Mouse (Mus musculus) left cerebral cortex, adult 18-20 months (tissue): Measurements from ENCODE around the gene Ambra1. TPM values are rescaled to one million over a fixed set of nuclear protein-coding genes. Genes with fewer than 3 reads are reported as not detected.

Source experiments
- DNase-seq, 2 experiments: peaks; one replicate each; pipeline ENCODE4 v3.0.0; 2021 to 2022; ENCODE audit warnings: low spot score in 2 of 2, mixed read lengths in 1 of 2
- total RNA-seq, 2 experiments: library from RNA; stranded (reverse); gene quantifications; 2 replicates each; pipeline ENCODE4 v1.2.3; 2021

Gene Ambra1
- total RNA-seq, 2 experiments from 2014 or later = 52.5 to 53.6 TPM

DNA sequence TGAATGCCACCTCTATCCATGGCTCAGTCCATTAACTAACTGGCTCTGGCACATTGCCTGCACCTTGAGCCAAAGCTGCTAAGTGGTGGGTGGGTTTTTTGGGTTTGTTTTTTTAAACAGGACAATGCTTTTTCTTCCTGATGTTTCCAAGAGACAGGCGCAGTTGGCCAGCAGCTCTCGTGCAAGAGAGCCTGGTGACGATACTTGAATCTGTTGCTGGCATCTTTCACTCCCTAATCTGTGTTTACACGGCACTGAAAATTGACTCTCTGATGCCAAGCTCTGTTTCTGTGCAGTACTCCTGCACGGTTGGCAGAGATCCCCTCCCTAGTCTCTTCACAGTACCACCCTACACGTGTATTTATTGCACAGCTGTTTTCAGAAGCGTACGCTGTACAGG lies 140.8 kb downstream of the Ambra1 start:
- DNase-seq = peak; percentile 19 to 31

DNA sequence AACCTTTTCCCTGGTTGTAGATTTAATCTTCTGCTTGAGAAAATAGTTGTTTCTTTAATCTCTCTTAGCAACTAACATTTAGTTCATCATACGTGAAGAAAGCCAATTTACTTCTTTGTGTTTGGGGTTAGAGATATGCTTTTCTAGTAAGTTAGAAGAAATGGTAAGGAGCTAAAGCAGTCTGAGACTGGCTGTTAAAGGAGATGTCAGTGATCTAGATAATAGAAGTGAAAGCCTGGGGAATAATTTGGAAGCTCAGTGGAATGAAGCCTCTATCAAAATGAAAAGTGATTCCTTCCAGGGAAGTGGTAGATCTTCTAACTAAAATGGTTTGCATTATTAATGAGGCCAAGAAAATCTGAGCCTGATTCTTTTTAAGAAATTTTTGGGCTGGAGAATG lies 141.3 kb downstream of the Ambra1 start:
- DNase-seq = no peak

DNA sequence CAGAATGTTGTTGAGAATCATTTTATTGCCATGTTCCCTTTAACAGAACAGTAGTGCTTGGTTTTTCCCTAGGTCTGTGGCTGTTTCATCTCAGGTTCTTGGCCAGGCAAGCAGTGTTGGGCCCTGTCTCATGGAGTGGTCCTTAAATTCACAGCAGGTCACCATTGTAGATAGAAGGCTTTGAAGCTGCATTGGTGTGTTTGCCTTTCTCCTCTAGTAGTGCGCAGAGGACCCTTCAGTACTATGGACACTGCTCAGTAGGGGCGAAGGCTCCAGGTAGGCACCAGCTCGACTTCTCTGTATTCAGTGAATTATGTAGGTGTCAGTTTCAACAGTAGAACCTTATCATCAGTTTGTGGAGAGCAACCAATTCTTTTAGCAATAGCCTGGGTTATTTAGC lies 142.7 kb downstream of the Ambra1 start:
- DNase-seq = no peak

DNA sequence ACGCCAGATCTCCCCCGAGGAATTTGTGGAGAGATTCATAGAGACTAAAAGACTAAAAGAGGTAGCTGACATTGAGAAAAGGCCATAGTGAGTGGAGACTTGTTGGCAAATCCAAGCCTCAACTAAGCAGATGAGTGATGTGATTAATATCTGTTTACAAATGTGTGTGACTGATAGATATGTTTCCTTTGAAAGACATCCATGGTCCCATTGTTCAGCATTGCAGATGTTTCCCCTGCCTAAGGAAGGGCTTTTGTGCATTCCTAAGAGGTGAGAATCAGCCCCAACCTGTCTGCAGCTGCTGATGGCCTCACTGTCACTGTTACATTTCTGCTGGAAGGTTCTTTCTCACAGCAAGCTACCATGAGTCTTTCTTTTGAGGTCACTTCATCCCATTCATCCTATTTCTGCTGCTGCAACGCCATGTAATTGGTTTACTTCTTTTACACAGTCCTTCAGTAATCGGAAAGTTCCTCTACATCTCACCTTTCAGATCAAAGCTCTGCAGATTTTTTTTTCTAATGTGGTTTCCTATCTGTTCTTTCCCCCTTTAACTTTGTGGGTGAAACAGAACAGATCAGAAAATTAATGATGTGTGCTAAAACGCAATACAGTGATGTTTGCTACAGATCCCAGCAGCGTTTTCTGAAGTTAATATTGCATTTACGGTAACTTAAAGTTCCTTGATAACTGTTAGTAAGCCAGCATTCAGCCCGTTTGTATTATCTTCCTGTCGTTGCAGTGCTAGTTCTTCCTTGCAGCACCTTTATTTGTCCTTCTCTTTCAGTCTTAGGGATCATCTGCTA lies 146.3 kb downstream of the Ambra1 start:
- no peak for DNase-seq

DNA sequence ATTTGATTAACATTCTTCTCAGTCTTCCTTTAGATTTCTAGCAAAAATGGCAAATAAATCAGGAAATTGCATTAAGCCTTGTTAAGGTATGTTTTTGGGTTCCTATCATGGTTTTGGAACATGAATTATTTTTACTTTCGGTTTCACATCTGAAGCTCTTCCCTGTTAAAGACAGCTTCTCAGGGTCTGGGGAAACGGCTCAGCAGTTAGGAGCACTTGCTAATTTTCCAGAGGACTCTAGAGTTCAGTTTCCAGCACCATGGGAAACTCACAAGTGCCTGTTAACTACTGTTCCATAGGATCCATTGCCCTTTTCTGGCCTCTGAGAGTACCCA lies 146.8 kb downstream of the Ambra1 start:
- no peak for DNase-seq

DNA sequence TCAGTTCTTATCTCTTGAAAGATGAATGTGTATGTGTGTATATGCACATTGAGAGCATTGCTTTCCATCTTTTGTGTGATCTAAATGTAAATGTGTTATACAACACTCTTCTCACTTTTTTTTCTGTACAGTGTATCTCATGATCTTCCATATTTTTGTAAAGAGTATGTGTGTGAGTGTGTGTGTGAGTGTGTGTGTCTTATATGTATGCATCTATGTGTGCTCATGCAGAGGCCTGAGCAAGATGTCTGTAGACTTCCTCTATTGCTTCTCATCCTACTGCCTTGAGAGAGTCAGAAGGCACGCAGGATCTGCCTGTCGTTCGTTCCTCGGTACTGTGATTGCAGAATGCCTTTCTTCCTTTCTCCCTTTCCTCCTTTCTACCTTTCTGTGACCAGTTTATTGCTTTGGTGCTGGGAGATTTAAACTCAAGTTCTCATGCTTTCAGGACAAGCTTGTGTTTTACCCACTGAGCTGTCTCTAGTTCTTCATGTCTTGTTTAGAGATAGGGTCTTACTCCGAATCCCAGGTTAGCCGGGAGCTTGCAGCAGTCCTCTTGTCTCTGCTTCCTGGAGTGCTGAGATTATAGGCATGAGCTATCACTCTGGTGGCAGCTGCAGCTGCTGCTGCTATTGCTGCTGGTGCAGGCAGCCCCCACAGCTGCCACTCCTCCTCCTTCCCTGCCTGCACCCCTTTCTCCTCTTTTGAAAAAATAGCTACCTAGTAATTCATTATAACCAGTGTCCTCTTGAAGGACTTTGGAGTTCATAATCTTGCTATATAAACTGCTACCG lies 148.7 kb downstream of the Ambra1 start:
- peak in 1 of 2 experiments; percentile 11 for DNase-seq

DNA sequence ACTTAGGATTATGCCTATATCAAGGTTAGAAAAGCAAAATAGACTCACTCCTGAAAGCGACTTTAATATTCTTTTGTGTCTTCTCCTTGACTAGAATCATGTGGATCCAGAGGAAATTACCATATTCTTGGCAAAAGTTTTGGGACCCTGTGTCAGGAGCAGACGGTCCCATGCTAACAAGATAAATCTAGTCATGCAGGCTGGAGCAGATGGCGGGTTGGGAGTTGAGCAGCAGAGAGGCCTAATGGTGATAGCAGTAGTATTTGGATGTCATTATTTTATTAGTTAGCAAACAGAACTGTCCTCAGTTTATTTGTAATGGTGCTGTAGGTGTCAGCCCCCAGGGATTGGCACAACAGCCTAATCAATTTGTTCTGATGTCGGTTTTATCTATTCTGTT lies 154.0 kb downstream of the Ambra1 start:
- DNase-seq = no peak

DNA sequence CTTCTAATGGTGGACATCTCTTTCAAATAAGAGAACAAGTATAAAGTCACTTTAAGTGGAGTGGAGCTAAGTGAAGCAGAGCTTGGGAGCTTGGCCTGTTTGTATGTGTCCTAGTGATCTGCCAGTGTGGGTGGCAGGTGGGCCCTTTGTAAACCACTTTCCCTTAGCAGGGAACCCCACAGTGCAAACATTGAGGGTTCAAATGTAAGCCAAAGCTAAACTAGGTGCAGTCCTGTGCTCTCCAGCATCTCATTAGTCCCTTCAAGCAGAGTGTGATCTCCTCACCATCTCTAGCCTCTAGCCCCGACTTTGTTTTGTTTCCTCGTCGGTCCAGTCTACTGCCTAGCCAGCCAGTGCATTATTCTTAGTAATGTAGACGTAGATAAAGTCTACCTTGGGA lies 154.7 kb downstream of the Ambra1 start:
- no peak for DNase-seq

DNA sequence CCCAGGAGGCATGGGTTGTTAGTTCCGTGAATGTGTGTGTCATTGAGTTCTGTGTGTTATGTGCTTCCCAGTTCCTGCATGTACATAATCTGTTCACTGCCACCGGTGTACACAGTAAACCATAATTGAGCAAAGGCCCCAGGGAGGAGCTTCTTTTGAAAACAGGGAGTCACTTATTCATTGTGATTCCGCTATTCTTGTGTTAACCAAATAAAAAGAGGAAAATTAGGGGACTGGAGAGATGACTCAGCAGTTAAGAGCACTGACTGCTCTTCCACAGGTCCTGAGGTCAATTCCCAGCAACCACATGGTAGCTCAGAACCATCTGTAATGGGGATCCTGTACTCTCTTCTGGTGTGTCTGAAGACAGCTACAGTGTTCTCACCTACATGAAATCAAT lies 164.8 kb downstream of the Ambra1 start:
- no peak for DNase-seq

DNA sequence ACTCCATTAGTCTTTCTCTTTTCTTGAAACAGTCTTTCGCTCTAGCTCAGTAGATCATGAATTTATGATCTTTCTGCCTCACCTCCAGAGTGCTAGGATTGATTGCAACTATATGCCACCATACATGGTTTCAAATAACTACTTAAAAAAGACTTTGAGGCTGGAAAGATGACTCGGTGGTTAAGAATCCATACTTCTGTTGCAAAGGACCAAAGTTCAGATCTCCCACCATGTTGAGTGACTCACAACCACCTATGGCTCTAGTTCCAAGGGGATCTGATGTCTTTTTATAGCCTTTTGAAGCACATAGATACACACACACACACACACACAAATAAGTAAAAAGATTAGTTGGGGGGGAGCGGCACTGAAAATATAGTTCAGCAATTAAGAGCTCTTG lies 165.5 kb downstream of the Ambra1 start:
- DNase-seq = no peak

DNA sequence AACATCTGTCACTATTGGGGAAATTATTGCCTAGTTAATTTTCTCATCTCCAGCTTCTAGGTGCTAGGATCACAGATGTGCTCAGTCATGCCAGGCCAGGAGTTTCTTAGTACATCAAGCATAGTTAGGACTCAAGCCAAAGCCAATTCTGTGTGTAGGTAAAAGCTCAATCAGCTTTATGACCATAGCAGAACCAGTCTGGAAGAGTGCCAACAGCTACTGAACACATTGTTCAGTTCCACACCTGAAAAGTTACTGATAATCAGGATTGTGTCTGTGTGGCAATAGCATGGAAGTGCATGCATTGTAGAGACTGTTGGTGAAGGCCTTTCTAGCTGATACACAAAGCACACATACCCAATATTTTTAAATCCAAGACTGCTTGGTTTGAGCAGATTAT lies 168.0 kb downstream of the Ambra1 start:
- no peak for DNase-seq

DNA sequence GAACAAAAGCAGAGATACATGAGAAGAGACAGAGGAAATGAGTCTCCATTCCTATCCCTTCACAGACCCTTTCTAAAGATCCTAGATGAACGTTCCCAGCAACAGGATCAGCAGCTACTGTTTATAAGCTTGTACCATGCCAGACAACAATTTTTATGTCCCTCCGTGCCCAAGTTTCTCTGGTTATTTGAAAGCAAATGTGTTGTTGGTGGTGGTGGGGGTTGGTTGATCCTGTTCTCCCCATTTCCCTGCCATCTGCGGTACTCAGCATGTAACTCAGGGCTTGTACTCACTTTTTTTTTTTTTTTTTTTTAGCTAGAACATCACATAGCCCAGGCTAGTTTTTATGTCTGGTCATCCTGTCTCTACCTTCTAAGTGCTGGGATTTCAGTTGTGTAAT lies 169.2 kb downstream of the Ambra1 start:
- no peak for DNase-seq

DNA sequence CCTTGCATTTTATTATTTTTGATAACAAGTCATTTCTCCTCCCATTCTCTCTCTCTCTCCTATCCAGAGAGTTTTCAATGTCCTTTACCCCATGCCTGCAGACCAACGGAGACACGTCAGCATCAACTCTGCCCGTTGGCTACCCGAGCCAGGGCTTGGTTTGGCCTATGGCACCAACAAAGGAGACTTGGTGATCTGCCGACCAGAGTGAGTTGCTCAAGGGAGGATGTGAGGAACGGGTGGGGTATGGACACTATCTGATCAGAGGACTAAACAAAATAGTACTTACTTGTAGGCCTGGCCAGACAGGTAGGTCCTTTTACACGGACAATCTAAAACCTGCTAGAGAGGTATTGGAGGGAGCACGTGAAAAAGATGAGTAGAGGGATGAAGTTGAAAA lies 170.5 kb downstream of the Ambra1 start:
- no peak for DNase-seq

DNA sequence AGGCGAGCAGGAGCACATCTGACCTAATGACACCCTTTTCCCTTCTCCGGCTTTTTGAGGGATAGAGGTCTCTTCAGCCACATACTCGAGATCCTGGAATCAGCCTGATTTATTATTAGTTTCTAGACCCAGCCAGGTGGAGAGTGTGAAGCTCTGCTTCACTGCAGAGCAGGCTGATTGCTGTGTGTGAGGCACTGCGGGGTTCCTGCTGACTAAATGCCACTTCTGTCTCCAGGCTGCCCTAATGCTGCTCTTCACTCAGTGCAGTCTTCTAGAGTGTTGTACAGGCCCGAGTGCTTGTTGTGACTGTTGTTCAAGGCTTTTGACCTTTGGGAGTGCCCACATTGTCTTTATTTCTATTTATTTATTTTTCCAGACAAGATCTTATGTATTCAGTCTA lies 172.4 kb downstream of the Ambra1 start:
- DNase-seq = no peak

DNA sequence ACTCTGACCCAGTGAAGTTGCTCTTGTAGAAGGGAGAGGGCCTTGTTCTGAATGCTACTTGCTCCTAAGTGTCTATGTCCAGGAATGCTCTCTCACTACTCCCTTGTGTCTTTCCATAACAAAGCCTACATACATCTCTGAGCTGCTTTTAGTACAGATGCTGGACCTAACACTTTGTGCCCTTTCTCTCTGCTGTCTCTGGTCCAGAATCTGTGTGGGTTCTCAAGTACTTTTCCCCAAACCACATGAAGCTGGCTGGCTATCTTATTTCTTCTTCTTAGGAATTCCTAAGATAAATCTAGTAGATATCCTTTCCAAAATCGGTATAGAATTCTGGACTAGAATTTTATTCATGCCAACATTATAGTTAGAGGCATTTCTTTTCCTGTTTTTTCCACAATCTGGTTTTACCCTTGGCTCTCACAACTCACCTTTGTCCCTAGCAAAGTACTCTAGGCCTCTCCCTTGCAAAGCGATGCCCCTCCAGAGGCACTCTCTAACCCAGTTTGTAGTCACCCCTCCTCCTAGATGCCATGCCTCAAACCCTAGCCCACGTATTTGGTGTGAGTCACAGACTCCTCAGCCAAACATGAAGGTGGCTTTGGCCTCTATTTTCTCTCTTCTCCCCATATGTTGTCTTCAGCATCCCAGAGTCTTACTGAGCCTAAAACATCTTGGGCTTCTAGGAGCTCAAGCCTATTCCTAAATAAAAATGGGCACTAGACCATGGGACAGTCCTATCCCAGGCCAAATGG lies 173.4 kb downstream of the Ambra1 start:
- peak in 1 of 2 experiments; percentile 34 for DNase-seq

DNA sequence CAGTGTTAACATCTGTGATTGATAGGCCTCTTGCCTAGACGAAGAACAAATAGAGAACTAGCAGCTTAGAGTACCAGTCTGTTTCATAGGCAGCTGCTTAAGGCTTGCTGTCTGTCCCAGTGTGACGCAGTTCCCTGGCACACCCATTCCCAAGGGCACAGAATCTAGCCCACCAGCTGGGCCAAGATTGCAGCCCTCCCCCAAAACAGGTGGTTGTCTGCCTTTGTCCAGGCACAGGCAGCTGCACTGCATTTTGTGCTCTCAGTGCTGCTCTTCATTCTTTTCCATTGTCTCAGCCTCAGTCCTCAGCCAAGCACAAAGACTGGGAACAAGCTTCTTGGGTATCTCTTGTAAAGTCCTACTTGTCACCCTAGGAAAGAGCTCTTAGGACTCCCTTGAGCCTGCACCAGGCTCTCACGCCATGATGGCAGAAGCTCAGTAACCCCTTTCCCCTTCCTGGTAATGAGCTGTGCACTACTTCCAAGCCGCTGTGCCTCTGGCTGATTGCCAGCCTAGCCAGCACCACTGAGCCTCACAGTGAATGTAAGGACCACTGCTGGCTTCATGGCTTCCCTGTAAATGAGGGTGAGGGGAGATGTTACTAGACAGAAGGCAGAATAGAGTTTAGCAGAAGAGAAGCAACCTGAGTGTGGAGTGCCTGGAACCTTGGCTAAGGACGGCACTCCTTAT lies 174.8 kb downstream of the Ambra1 start:
- peak in 1 of 2 experiments; percentile 41 for DNase-seq

DNA sequence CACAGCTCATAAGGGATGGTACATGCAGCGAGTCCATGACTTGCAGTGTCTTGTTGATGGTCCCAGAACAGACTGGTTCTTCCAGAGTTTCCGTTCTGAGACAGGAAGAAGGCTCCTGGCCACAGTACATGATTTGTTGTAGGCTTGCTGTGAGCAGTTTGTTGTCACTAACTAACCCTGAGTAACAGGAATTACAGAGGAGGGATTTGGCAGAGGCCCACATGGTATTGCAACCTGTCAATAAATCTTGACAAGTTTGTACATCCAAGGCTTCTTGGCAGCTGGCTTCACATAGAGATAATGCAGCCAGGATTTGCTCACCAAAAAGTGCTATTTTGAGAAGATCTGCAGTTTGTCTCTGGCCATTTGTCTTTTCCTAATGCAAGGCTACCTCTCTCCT lies 176.2 kb downstream of the Ambra1 start:
- DNase-seq = no peak

DNA sequence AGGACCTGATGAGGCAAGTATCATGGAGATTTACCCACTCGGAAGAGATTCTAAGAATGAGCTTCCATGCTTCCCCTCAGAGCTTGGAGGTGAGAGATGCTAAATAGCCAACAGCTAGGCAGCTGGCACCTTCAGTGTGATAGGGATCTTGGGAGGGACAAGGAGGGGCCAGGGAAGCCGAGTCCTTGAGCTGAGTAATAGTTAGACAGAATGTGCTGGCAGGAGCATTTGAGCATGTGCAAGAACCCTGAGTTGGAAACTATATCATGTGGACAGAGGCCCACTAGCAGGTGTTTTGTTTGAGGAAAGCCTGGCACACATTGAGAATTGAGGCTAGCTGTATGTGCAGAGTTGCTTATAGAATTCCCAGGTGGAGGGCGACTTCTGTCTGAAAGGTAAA lies 182.7 kb downstream of the Ambra1 start:
- no peak for DNase-seq

DNA sequence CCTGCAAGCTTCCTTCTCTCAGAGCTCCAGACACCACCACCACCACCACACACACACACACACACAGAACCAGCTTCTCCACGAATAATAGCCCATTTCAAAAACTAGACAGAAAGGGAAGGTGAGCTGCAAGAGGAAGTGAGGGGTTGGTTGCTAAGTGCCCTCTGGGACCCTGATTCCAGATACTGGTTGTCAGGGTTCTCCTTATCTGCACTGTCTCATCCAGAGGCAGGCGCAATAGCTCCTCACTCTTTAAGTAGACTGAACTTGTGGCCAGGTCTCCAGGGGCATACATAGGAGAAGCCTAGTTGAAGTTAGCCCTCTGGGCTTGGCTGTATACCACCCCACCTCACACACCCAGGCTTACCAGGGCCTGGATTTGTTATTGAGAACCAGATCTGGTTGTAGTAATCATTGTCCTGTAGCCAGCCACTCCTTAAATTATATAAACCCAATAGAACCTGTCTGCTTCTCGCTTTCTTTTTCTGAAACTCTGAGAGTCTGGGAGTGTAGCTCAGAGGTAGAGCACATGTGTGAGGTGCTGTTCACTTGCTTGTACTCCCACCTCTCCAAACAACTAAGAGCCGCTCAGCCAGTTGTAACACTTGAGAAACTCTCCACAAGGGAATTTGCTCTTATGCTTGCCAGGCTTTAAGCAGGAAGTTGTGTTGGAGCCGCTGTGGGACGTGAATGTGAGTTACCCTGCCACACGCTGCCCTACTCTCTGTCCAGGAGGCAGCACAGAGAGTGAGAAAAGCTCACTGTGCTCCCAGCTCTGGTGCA lies 183.6 kb downstream of the Ambra1 start:
- DNase-seq = no peak

DNA sequence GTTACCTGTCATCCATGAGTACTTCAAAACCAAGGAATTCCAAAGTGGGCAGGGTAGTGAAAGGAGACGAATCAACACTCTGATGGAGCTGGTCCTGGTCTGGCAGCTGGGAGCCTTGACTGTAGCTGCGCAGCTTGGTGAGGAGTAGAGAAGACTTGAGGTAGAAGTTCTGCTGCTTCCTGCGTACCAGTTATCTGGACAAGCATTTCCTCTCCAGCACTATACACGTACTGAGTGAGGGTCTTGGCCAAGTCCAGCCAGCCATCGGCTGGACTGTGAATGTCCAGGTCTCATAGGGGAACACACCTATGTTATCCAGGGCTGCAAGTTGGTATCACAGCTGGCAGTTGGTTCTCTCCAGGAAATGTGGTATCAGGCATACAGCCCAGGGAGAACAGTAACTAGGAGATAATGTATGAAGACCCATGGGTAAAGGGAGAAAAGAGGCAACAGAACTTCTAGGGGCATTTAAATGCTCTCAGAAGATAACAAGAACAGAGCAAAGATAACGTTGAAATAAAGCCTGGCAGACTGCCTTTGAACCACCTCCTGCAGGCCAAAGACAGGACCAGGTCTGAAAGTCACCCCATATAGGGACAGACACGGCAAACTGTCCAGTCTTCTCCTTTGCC lies 186.5 kb downstream of the Ambra1 start:
- no peak for DNase-seq
